Mouse (Mus musculus): ENCODE data around the gene Sdhc. TPM values are rescaled to one million over a fixed set of nuclear protein-coding genes. Genes with fewer than 3 reads are reported as not detected.
"Not testable (repeated sequence)": the region's sequence is repeated elsewhere in the genome, so short reads cannot be mapped to it uniquely, and the experiment has no call there.

The Sdhc gene
- total RNA-seq, 1 experiment from 2014 or later: 71.9 TPM

DNA sequence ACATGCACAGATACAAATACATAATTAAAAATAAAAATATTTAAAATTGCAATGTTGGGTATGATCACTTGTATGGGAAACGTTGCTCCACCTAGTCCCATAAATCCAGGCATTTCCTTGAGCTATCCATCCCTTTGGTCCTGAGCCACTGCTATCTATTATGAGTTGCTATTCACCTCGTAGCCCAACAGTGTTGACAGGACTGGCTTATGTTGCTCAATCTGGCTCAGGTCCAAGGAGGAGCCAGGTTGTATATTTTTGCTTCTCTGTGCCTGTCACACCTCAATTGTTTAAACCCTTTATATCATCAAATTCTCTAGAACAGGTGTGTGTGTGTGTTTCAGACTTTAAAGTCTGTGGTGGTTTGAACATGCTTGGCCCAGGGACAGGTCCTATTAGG is 59.6 kb downstream of the Sdhc start:
- no peak for ATAC-seq (replicated peaks; ENCODE audit: low read depth, poor library complexity, severe bottlenecking)

DNA sequence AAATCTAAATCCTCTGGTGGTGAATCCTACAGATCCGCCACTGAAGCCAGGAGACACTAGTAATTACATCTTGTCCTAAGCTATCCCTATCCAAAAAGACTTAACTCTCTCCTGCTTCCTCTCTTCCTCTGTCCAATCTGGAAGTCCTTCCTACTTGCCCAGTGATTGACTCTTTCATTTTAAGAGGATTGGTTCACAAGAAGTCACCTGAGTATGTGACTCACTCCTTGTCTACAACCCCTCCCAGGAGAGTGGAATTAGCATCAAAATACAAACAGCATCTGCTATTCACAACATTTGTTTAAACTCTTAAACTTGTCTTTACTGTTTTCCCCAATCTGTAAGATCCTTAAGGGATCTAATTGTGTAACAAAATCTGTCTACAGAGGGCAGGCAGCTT is 60.5 kb downstream of the Sdhc start:
- ATAC-seq (replicated peaks; ENCODE audit: low read depth, poor library complexity, severe bottlenecking): no peak

DNA sequence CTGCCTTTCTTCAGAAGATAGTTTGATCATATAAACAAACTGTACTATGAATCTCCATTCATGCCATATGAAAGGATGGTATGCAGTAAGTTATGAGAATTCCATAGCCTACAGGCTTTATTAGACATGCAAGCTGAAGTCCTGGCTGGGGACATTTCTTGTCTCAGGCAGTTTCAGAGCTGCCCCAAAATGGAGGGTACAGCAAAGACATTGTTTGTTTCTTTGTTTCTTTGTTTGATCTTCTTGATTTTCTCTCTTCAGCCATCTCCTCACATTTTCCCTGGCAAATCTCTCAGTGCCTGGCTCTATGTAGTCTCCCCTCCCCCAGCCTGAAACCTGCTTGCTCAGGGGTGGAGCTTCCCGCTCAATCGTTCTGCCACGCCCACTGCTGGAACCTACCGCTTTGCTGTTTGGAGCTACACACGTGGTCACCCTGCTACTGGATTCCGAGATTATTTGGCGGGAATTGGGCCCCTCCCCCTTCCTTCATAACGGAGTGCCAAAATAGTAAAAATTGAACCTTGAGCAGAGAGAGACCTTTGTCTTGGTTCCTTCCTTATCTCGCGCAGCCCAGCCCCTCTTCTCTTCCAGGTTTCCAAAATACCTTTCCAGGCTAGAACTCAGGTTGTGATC is 62.0 kb downstream of the Sdhc start:
- not testable (repeated sequence) for ATAC-seq (replicated peaks; ENCODE audit: low read depth, poor library complexity, severe bottlenecking)

DNA sequence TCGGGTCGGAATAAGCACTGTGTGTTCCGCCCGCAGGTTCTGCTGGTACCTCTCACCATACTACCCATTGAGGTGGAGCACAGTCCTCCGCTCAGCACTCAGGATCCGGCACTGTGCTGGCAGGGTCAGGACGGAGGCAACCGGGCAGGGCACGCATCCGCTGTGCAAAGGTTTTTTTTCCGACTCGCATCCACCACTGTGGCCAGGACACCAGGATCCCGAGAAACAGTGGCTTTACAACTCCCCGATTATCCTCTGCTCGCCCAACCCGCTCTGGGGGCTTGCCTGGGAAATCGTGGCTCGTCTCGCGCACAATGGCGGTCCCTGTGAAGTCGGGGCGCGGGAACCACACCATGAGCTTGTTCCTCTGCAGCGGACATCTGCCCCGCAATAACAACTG is 64.7 kb downstream of the Sdhc start:
- ATAC-seq (replicated peaks; ENCODE audit: low read depth, poor library complexity, severe bottlenecking): no peak; the same call in 1 of the 2 replicates

DNA sequence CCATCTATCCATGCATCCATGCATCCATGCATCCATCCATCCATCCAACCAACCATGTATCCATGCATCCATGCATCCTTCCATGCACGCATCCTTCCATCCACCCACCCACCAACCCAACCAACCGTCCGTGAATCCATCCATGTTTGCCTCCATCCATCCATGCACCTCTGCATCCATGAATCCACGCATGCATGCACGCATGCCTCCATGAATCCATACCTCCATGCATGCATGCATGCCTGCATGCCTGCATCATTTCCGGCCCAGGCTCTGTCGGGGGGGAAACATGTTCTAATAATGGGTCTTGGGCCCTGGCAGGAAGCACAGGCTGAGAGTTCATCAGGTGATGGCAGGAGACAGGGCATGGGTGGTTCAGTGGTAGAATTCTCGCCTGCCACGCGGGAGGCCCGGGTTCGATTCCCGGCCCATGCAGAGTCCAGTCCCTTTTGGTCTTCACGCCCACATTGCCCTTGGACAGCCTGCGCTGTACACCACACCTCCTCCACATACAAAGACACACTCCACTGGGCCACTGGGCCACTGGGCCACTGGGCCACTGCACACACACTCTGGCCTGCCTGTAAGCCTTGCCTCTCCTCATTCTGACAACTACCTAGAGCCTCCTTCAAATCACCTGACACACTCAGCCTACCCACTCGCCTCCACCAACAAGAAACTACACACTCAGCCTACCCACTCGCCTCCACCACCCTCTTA is 68.7 kb downstream of the Sdhc start:
- peak; percentile 8 for ATAC-seq (replicated peaks; ENCODE audit: low read depth, poor library complexity, severe bottlenecking)

DNA sequence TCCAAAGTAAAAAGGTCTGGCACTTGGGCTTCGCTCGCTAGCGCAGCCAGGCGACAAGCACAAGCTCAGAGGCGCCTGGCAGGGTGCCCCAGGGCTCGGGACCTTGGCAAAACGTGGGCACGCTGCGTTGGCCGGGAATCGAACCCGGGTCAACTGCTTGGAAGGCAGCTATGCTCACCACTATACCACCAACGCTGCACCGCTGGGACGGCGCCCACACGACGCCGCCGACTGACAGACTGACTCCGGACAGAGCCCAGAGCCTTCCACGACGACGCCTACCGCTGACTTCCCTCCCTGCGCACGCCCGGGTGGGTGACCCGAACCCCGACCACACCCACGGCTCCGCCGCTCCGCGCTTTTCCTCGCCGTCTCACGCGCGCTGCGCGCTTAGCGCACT is 70.6 kb downstream of the Sdhc start:
- peak; percentile 18 for ATAC-seq (replicated peaks; ENCODE audit: low read depth, poor library complexity, severe bottlenecking)

DNA sequence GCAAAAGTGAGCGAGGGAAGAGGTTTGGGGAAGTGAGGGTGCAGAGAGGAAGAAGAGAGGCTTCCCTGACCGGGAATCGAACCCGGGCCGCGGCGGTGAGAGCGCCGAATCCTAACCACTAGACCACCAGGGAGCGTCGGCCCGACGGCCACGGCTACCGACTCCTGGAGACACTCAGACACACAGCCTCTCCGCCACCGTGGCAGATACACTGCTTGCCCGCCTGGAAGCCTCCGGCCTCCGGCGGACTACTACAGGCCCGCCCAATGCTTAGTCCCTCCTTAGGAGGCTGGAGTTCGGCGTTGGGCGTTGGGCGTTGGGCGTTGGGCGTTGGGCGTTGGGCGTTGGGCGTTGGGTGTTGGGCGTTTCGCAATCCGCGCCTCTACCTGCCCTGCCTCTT is 71.1 kb downstream of the Sdhc start:
- ATAC-seq (replicated peaks; ENCODE audit: low read depth, poor library complexity, severe bottlenecking): peak; percentile 31

DNA sequence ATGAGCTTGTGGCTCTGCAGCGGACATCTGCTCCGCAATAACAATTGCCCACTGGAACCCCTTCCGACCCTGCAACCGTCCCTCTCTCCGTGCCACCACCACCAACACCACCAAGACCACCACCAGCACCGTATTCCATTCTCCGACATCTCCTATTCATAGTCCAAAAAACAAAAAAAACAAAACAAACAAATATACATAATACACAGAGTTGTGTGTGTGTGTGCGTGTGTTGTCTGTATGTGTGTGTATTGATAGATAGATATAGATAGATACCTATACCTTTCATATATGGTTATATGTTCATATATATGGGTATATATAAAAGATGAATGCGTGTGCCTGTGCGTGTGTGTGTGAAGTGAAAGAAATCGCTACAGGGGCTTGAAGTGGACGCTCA is 72.0 kb downstream of the Sdhc start:
- ATAC-seq (replicated peaks; ENCODE audit: low read depth, poor library complexity, severe bottlenecking): not testable (repeated sequence)

DNA sequence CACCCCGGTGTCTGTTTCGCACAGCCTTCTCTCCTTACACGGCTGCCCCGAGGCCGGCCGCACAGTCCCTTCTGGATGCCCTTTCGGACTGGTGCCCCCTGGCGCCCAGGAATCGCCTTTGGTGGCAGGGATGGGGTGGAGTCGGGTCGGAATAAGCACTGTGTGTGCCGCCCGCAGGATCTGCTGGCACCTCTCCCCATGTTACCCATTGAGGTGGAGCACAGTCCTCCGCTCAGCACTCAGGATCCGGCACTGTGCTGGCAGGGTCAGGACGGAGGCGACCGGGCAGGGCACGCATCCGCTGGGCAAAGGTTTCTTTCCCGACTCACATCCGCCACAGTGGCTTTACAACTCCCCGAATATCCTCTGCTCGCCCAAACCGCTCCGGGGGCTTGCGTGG is 72.4 kb downstream of the Sdhc start:
- peak; percentile 27 for ATAC-seq (replicated peaks; ENCODE audit: low read depth, poor library complexity, severe bottlenecking)

DNA sequence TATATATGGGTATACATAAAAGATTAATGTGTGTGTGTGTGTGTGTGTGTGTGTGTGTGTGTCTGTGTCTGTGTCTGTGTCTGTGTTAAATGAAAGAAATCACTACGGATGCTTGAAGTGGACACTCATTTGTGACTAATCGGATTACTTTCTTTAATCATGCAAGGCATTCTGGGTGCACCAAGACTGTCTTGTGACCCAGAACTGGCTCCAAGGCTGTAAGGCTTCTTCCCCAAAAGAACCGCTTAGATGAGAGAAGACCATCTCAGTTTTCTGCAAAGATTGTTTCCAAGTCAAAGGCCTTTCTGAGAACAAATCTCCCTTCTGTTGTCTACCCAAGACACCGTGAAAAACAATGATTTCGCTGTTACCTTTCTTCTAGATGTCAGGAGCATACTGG is 73.2 kb downstream of the Sdhc start:
- ATAC-seq (replicated peaks; ENCODE audit: low read depth, poor library complexity, severe bottlenecking): not testable (repeated sequence)

Other genes starting within 250 kb of the Sdhc start
- not detected in 2 replicates for gene Fcrlb, start 237.7 kb downstream of the Sdhc start, total RNA-seq (2017)
- gene Fcrla, start 223.0 kb downstream of the Sdhc start, total RNA-seq (2017): 1.4 TPM in 1 of 2 replicates, not detected in the other
- 27.5 and 30.1 TPM in 2 replicates for gene Fcgr2b, start 174.1 kb downstream of the Sdhc start, total RNA-seq (2017)
- 1.6 TPM in 1 of 2 replicates, not detected in the other for gene Fcgr4, start 131.7 kb downstream of the Sdhc start, total RNA-seq (2017)
- gene Fcgr3, start 85.7 kb downstream of the Sdhc start, total RNA-seq (2017): 7.8 and 15.7 TPM in 2 replicates
- 2.1 and 5.3 TPM in 2 replicates for gene Cfap126, start 36.7 kb downstream of the Sdhc start, total RNA-seq (2017)
- gene Mpz, start 108 bp upstream of the Sdhc start, total RNA-seq (2017): not detected in 2 replicates
- 11.2 and 11.8 TPM in 2 replicates for gene Pcp4l1, start 45.7 kb upstream of the Sdhc start, total RNA-seq (2017)
- 0.32 TPM in 1 of 2 replicates, not detected in the other for gene Nr1i3, start 63.4 kb upstream of the Sdhc start, total RNA-seq (2017)
- 19.0 and 21.5 TPM in 2 replicates for gene Tomm40l, start 71.9 kb upstream of the Sdhc start, total RNA-seq (2017)
- gene Apoa2, start 74.5 kb upstream of the Sdhc start, total RNA-seq (2017): 3.7 TPM in 1 of 2 replicates, not detected in the other
- 58.4 and 94.7 TPM in 2 replicates for gene Fcer1g, start 83.8 kb upstream of the Sdhc start, total RNA-seq (2017)
- not detected in 2 replicates for gene Adamts4, start 99.8 kb upstream of the Sdhc start, total RNA-seq (2017)
- 198 and 334 TPM in 2 replicates for gene Ndufs2, start 100.8 kb upstream of the Sdhc start, total RNA-seq (2017)
- 11.0 and 32.0 TPM in 2 replicates for gene B4galt3, start 119.7 kb upstream of the Sdhc start, total RNA-seq (2017)
- gene Ppox, start 130.6 kb upstream of the Sdhc start, total RNA-seq (2017): 17.7 and 18.0 TPM in 2 replicates
- 9.9 and 15.7 TPM in 2 replicates for gene Usp21, start 137.4 kb upstream of the Sdhc start, total RNA-seq (2017)
- gene Ufc1, start 144.4 kb upstream of the Sdhc start, total RNA-seq (2017): 45.7 and 81.9 TPM in 2 replicates
- 16.4 and 25.8 TPM in 2 replicates for gene Dedd, start 178.5 kb upstream of the Sdhc start, total RNA-seq (2017)
- gene Nit1, start 195.0 kb upstream of the Sdhc start, total RNA-seq (2017): 43.4 and 49.3 TPM in 2 replicates
- 37.2 and 65.3 TPM in 2 replicates for gene Pfdn2, start 195.1 kb upstream of the Sdhc start, total RNA-seq (2017)
- 1.1 and 3.9 TPM in 2 replicates for gene Klhdc9, start 210.2 kb upstream of the Sdhc start, total RNA-seq (2017)
- 2.3 and 2.4 TPM in 2 replicates for gene Nectin4, start 219.5 kb upstream of the Sdhc start, total RNA-seq (2017)
- 63.0 and 77.8 TPM in 2 replicates for gene Arhgap30, start 238.4 kb upstream of the Sdhc start, total RNA-seq (2017)

Measured in common myeloid progenitor, adult 5-6 weeks (primary cell).